Mouse (Mus musculus) MEL (cell line): ENCODE measurements around the gene Akap13. TPM values are rescaled to one million over a fixed set of nuclear protein-coding genes. Genes with fewer than 3 reads are reported as not detected.
"Not testable (repeated sequence)": the region's sequence is repeated elsewhere in the genome, so short reads cannot be mapped to it uniquely, and the experiment has no call there.

ENCODE experiments used
- DNase-seq: peaks from one replicate; pipeline ENCODE4 v3.0.0; 2011; ENCODE audit warnings: low read depth, low spot score
- H3K27ac ChIP-seq: 2 replicates; pipeline ENCODE4 v1.5.1; 2012; ENCODE audit warnings: low read depth, mild to moderate bottlenecking, control low read depth, low read length, moderate library complexity; ENCODE audit not compliant: control insufficient read depth
- H3K27me3 ChIP-seq, 2 experiments: fragments of 150-350 bp in 1 of 2; sonication (generic) in 1 of 2; 2 replicates each; pipeline ENCODE4 v1.6.1; 2012; ENCODE audit warnings: low read length in 2 of 2, mild to moderate bottlenecking in 2 of 2, improper control_type of control experiment in 1 of 2, moderate library complexity in 1 of 2; ENCODE audit not compliant: insufficient read depth in 2 of 2, control insufficient read depth in 1 of 2
- H3K36me3 ChIP-seq, 2 experiments: 2 replicates each; pipeline ENCODE4 v1.6.1; 2012 to 2014; ENCODE audit warnings: low read length in 2 of 2, improper control_type of control experiment in 1 of 2, inconsistent platforms in 1 of 2, mild to moderate bottlenecking in 1 of 2; ENCODE audit not compliant: insufficient read depth in 2 of 2, control insufficient read depth in 1 of 2
- H3K4me1 ChIP-seq, 2 experiments: fragments of 150-350 bp in 1 of 2; sonication (generic) in 1 of 2; 2 replicates each; pipeline ENCODE4 v1.6.1; 2012; ENCODE audit warnings: low read length in 2 of 2, improper control_type of control experiment in 1 of 2, mild to moderate bottlenecking in 1 of 2; ENCODE audit not compliant: insufficient read depth in 2 of 2, control insufficient read depth in 1 of 2
- H3K4me3 ChIP-seq, 2 experiments: fragments of 150-350 bp in 1 of 2; sonication (generic) in 1 of 2; 2 replicates each; pipeline ENCODE4 v1.5.1; 2012; ENCODE audit warnings: low read depth in 2 of 2, low read length in 2 of 2, mild to moderate bottlenecking in 2 of 2, moderate library complexity in 2 of 2, control low read depth in 1 of 2, improper control_type of control experiment in 1 of 2; ENCODE audit not compliant: control insufficient read depth in 1 of 2, insufficient read depth in 1 of 2
- H3K79me2 ChIP-seq: 2 replicates; pipeline ENCODE4 v1.6.1; 2012; ENCODE audit warnings: mild to moderate bottlenecking, low read length, moderate library complexity; ENCODE audit not compliant: control insufficient read depth, poor library complexity, insufficient read depth
- H3K9ac ChIP-seq: 2 replicates; pipeline ENCODE4 v1.6.1; 2012; ENCODE audit warnings: low read depth, mild to moderate bottlenecking, control low read depth, low read length, moderate library complexity; ENCODE audit not compliant: control insufficient read depth, poor library complexity, severe bottlenecking
- H3K9me3 ChIP-seq: fragments of 150-350 bp; sonication (generic); replicated peaks from 2 replicates; pipeline ENCODE4 v1.6.1; 2012; ENCODE audit warnings: mild to moderate bottlenecking, low read length, improper control_type of control experiment, moderate library complexity; ENCODE audit not compliant: insufficient read depth
- BHLHE40 ChIP-seq: IDR thresholded peaks from 2 replicates; pipeline ENCODE4 v1.6.1; 2012; ENCODE audit warnings: low read depth, mild to moderate bottlenecking, inconsistent platforms, low read length, improper control_type of control experiment, borderline replicate concordance
- EP300 ChIP-seq, 2 experiments: IDR thresholded peaks; 2 replicates each; pipeline ENCODE4 v1.6.1; 2011; ENCODE audit warnings: improper control_type of control experiment in 2 of 2, low read length in 2 of 2, low read depth in 1 of 2, mild to moderate bottlenecking in 1 of 2
- ETS1 ChIP-seq: IDR thresholded peaks from 2 replicates; pipeline ENCODE4 v1.6.1; 2012; ENCODE audit warnings: low read depth, mild to moderate bottlenecking, inconsistent platforms, low read length, improper control_type of control experiment, moderate library complexity
- GATA1 ChIP-seq: IDR thresholded peaks from 2 replicates; pipeline ENCODE4 v1.6.1; 2011; ENCODE audit warnings: low read depth, low read length, improper control_type of control experiment
- MYC ChIP-seq: IDR thresholded peaks from 2 replicates; pipeline ENCODE4 v1.6.1; 2011; ENCODE audit warnings: low read depth, mild to moderate bottlenecking, low read length, improper control_type of control experiment, moderate library complexity
- RCOR1 ChIP-seq: IDR thresholded peaks from 2 replicates; pipeline ENCODE4 v1.6.1; 2012; ENCODE audit warnings: low read depth, mild to moderate bottlenecking, inconsistent platforms, low read length, improper control_type of control experiment
- SIN3A ChIP-seq: IDR thresholded peaks from 2 replicates; pipeline ENCODE4 v1.6.1; 2012; ENCODE audit warnings: low read length, improper control_type of control experiment, inconsistent platforms
- SMC3 ChIP-seq: IDR thresholded peaks from 2 replicates; pipeline ENCODE4 v1.6.1; 2011; ENCODE audit warnings: low read depth, low read length, improper control_type of control experiment
- TAL1 ChIP-seq: IDR thresholded peaks from 2 replicates; pipeline ENCODE4 v1.6.1; 2012; ENCODE audit warnings: mild to moderate bottlenecking, inconsistent platforms, low read length, moderate library complexity, mixed read lengths
- TBP ChIP-seq: IDR thresholded peaks from 2 replicates; pipeline ENCODE4 v1.8.0; 2011; ENCODE audit warnings: low read depth, low read length, improper control_type of control experiment
- TCF12 ChIP-seq: IDR thresholded peaks from 2 replicates; pipeline ENCODE4 v1.6.1; 2014; ENCODE audit warnings: low read depth, mild to moderate bottlenecking, inconsistent platforms, low read length, improper control_type of control experiment, moderate library complexity
- polyA plus RNA-seq, 2 experiments: library from polyadenylated mRNA; stranded (reverse) in 1 of 2; unstranded in 1 of 2; fragments of >175 nt in 1 of 2; fragments of >200 nt in 1 of 2; gene quantifications; 2 replicates each; pipeline versions ENCODE4 v1.2.1 to v1.2.4; 2012; ENCODE audit warnings: low replicate concordance in 2 of 2, low read depth in 1 of 2; ENCODE audit not compliant: insufficient read length in 2 of 2, insufficient read depth in 1 of 2, missing spikeins in 1 of 2
- total RNA-seq: library from RNA; depleted of rRNA; stranded (reverse); fragments of 300-350 nt; gene quantifications from 2 replicates; pipeline ENCODE4 v1.2.3, GENCODE M21; 2012

The Akap13 gene
- total and polyA plus RNA-seq, 3 experiments, result 4.1 to 4.5 TPM; not detected in 1

DNA sequence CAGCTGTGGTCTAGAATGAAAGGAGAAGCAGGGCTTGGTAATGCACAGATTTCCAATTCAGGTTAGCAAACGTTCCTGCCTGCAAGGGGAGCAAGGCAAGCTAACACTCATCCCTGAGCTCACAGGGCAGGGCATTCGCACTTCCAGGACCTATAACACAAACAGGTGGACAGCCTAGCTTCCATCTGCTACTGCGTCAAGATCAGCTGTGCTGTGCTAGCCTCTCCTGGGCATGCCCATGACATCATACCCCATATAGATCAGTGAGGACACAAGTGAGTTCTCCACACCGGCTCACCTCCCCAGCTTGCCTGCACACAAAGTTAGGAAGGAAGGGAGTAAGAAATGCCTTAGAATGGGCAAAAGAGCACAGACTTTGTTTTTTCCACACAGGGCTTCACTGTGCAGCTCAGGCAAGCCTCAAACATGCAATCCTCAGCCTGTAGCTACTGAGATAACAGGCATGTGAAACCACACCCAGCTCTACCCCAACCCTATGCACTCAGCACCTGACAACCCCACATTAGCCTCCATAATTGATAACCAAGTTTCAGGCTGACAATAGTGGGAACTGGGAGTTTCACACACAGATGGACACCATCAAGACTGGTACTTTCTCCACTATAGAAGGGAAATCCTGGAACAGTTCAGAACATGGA, 305.5 kb downstream of the Akap13 start:
- not testable (repeated sequence) for H3K79me2 ChIP-seq, H3K36me3 ChIP-seq, H3K9ac ChIP-seq, H3K9me3 ChIP-seq, H3K4me3 ChIP-seq, H3K27me3 ChIP-seq
- Histone ChIP-seq H3K4me1 (peaks cover 2 to 17% of the 10 kb centered on the region in 2 experiments; a peak in 3 of 4 replicates), H3K27ac (peak overlapping the region; percentile 9; the same call in 1 of the 2 replicates)
- TF ChIP-seq GATA1 (peak; percentile 66), SMC3 (0 out of 2 replicates have a peak, but pooled peaks have one; percentile 1), TAL1 (peak; percentile 57), TCF12 (peak; percentile 72), SIN3A (peak; percentile 42; the same call in 1 of the 2 replicates), RCOR1 (0 out of 2 replicates have a peak, but pooled peaks have one; percentile 33), EP300 (IDR thresholded peaks at IDR 0.05; ENCODE audit: low read depth in 1 of 2, low read length in 2 of 2) (peak; percentile 43 to 67), ETS1 (peak; percentile 38; the same call in 1 of the 2 replicates), TBP (0 out of 2 replicates have a peak, but pooled peaks have one; percentile 24), MYC (0 out of 2 replicates have a peak, but pooled peaks have one; percentile 23), BHLHE40 (peak; percentile 71)
- DNase-seq, result peak; percentile 64

DNA sequence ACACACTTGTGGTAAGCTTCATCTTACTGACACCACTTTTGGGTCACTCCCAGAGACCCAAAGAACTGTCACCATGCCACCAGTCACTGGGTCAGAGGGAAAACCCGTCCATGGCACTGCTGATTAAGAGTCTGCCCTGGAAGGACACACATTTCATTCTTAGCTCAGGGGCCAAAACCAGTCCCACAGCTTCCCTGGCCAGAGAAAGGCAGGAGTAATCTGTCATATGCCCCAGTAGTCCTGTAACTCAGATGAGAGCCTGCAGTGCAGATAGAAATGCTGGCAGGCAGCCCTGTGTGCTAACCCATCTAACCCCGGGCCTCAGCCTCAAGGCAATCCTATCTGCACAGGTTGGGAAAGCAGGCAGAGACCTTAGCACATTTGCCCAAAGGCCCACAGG, 306.9 kb downstream of the Akap13 start:
- not testable (repeated sequence) for DNase-seq, H3K27me3 ChIP-seq, H3K4me3 ChIP-seq

DNA sequence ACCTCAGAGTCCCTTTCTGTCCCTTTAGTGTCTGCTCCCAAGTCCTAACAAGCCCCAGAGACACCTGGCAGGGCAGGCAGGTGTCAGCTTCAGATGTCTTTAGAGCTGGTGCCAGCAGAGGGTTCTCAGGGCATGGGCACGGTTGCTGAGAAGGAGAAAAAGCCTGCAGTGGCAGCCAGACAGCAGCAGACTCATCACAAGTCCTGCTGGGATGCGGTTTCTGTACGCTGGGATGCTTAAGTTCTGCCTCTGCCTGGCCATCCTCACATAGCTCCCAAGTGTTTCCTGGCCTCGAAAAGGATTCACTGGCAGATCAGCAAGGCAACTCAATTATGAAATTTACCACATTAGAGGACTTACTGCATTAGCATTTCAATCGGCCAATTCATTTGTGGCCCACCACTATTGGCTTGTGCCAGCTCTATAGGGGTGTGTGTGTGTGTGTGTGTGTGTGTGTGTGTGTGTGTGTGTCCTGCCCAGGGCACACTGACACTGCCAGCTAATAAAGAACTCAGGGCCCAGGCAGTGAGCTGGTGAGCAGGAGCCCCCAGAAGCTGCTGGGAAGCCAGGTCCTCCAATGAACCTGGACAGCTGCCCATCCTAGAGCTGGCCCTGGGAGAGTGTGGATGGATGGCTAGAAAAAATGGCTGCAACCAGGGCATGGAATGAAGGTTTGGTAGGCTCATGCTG, 311.9 kb downstream of the Akap13 start:
- not testable (repeated sequence) for H3K36me3 ChIP-seq, H3K9me3 ChIP-seq, H3K9ac ChIP-seq, H3K79me2 ChIP-seq, H3K27ac ChIP-seq, H3K27me3 ChIP-seq, H3K4me3 ChIP-seq, DNase-seq, H3K4me1 ChIP-seq

More for the DNA sequence above, 306.9 kb downstream of the Akap13 start:
- H3K9me3 ChIP-seq, H3K27ac ChIP-seq, H3K79me2 ChIP-seq, H3K9ac ChIP-seq, H3K36me3 ChIP-seq: not testable (repeated sequence)
- peaks cover 2 to 17% of the 10 kb centered on the region in 2 experiments; a peak in 3 of 4 replicates for H3K4me1 ChIP-seq
